Mouse (Mus musculus) adrenal gland, postnatal 4 days (tissue): ENCODE results near the gene Lpp. TPM values are rescaled to one million over a fixed set of nuclear protein-coding genes. Genes with fewer than 3 reads are reported as not detected.

Experiments used
- DNase-seq, 2 experiments: peaks; one replicate each; pipeline ENCODE4 v3.0.0; 2021 to 2022; ENCODE audit warnings: low spot score in 2 of 2, mixed read lengths in 2 of 2
- total RNA-seq, 2 experiments: library from RNA; stranded (reverse); gene quantifications; 2 replicates each; pipeline ENCODE4 v1.2.3; 2021

The Lpp gene
- total RNA-seq, 2 experiments from 2014 or later, result 70.2 to 80.0 TPM

DNA sequence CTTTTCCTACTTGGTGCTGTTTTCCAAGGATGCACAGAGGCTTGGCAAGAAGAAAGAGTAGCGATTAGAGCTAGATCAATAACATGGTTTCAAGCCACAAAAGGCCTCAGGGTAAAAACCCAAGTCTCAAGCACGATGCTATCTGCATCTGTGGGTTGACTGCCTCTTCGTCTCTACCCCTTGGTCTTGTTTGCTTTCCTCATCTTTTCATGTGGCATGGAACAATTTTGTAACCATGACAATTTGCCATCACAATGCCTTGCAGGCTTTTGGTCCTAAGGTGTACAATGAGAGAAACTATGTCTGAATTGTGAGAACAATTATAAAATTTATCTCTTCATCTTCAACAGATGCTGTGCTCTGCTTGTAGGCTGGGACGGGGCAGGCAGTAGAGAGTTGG is 145.7 kb downstream of the Lpp start:
- DNase-seq, result no peak

DNA sequence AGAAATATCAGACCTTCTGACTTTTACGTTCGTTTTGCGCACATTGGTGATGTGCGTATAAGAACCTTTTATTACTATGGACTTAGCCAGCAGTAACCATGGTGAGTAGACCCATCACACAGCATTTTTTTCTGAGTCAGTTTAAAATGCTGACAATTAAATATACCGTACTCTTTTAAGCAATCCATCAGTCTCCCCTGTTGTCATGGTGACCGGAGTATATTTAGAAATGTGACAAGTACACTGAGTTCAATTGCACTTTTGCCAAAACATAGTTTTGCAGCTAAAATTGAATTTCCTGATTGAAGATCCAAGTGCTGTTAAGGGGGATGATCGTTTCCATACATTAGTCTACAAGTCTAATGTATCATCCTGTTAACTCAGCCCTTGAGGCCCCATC is 149.6 kb downstream of the Lpp start:
- no peak for DNase-seq

DNA sequence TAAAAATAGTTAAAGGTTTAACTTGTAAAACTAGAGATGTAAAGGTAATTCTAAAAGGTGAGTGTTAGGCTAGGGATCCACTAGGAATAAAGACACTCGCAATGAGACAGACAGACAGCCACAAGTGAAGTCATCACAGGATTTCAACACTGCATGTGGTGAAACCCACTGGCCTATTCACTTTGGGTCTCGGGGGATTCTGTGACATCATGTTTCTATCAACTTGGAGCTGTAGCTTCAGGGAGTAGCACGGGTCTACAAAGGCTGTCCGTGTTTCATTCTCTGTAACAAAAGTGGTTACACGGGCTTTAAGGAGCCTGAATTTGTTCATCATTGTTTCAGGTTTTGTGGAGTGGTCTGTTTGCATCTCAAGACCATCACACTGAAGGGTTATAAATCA is 152.1 kb downstream of the Lpp start:
- no peak for DNase-seq

GRCm38 (mm10) chr16:24558458-24558857 is 165.2 kb downstream of the Lpp start:
- DNase-seq, result no peak

GRCm38 (mm10) chr16:24559811-24560210 is 166.5 kb downstream of the Lpp start:
- no peak for DNase-seq

- no peak for DNase-seq
Observed at GRCm38 (mm10) chr16:24560998-24561397, 167.7 kb downstream of the Lpp start.

DNA sequence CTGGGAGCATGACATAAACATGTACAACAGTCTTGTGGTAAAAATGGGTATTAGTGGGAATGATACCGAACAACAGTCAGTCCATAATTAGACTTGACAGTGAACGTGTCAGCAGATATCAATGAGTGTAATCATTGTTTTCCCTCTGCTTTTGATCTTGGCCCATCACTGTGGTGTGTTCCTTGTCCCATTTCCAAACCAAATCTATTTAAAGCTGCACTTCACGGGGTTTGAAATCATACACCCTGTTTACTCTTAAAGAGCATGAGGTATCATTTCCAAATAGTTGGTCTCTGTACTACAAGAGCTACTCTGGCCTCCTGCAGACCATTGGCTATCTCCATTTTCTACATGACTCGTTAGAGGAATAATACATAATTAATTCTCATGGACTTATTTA is 168.3 kb downstream of the Lpp start:
- DNase-seq, result no peak

GRCm38 (mm10) chr16:24565311-24565710 is 172.0 kb downstream of the Lpp start:
- DNase-seq, result no peak

GRCm38 (mm10) chr16:24566277-24566676 is 173.0 kb downstream of the Lpp start:
- no peak for DNase-seq

- no peak for DNase-seq
Observed at GRCm38 (mm10) chr16:24567562-24567961, 174.3 kb downstream of the Lpp start.

- DNase-seq, result no peak
Observed at GRCm38 (mm10) chr16:24568061-24568460, 174.8 kb downstream of the Lpp start.

DNA sequence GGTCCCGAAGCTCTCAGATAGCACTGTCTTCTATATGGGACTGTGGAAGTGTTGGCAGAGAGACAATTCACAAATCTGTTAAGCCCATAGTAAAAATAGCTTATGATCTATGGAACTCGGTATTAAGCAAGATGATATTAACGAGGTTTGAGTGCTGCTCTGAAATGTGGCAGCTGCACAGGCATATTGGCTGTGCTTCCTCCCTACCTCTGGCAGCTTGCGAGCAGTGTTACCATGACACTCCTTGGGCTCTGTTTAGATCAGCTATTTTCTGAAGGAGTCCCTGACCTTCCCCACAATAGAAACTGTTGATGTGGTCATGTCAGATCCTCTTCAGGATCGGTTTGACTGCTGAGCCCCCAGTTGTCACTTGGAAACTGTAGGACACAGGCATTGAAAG is 176.4 kb downstream of the Lpp start:
- DNase-seq, result no peak

GRCm38 (mm10) chr16:24576999-24577398 is 183.7 kb downstream of the Lpp start:
- DNase-seq, result no peak

DNA sequence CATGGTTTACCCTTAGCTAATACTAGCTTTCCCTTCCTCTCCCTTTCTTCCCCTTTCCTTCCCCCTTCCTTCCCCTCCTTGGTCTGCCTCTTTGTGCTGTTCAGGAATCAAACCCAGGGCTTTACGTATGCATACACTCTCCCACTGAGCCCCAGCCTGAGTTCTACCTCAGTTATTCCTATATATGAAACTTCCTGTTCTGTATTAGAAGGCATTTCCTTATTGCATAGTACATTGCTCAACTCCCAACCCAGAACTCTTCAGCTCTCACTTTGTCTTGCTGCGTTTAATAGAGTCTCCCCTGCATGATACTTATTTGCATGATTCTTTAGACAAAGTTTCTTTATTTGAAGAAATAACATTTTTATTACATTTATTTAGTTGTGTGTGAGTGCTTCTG is 184.5 kb downstream of the Lpp start:
- no peak for DNase-seq

DNA sequence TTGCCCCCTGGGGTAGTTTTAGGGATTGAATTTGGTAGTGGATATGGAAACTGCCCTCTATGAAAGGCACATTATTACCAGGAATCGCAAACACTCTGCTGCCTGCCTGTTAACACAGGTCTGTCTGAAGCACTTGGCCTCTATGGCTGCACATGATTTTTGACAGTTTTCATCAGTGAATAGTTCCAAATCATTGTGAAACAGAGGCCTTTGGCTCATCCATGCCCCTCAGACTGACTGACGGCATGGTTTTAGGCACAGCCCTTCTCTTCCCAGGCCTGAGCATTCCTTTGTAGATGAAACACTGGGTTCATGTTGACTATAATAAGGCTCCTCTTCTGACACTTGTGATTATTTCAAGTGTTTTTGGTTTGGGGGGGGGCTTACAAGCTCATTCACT is 189.5 kb downstream of the Lpp start:
- no peak for DNase-seq

GRCm38 (mm10) chr16:24593535-24593934 is 200.2 kb downstream of the Lpp start:
- DNase-seq, result no peak

GRCm38 (mm10) chr16:24594508-24594907 is 201.2 kb downstream of the Lpp start:
- DNase-seq, result no peak

DNA sequence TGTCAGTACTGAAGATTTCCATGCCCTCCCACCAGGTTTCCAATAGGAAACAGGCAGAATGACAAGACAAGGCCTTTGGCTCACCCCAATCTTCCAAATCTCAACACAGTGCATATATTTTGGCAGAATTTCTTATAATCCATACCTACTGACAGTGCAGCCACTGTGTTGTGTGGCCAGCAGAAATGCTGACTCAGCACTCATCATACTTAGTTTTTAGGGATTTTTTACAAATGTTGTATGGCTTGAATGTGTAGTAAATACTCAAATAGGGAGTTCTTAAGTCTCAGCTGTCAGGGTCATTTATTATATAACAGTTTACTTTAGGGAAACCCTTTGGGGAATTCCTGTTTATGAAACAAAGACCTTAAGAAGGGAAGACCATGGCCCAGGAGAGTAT is 202.2 kb downstream of the Lpp start:
- no peak for DNase-seq

- no peak for DNase-seq
Observed at GRCm38 (mm10) chr16:24598567-24598966, 205.3 kb downstream of the Lpp start.

GRCm38 (mm10) chr16:24599766-24600165 is 206.5 kb downstream of the Lpp start:
- DNase-seq, result no peak

- no peak for DNase-seq
Observed at GRCm38 (mm10) chr16:24600260-24600948, 207.1 kb downstream of the Lpp start.

DNA sequence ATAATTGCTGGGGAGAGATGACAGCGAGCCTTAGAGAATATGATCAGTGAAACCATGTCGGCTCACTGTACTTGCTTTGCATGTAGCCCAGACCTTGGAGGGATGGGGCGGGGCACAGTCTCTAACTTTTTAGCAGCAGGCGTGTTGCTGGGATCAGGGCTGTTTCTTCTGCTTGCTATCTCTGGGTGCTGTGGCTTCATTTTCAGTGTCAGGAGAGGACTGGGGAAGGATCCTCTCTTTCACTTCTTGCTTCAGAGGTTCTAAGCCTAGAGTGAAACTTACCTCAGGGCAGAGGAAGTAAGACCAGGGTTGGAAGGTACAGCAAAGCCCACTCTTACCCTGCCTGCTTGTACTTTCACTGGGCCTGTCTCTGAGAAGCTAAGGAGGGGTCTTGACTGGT is 210.0 kb downstream of the Lpp start:
- no peak for DNase-seq

DNA sequence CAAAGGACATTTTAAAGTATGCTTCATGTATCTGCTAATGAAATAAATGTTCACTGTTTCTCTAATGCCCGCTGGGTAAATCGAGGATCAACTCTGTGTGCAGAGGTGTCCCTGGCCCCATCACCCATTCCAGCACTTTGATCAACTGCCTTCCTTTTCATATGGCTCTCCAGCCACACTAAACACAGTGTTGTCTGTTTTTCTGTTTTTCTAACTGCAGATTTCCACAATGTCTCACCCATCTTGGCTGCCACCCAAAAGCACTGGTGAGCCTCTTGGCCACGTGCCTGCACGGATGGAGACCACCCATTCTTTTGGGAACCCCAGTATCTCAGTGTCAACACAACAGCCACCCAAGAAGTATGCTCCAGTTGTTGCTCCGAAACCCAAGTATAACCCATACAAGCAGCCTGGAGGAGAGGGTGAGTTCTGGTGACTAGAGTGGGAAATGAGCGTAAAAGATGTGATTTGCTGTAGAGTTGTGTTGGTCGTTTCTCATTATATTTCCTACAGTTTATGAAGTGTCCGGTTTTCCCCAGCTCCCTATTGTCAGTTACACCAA is 214.7 kb downstream of the Lpp start:
- no peak for DNase-seq
